Mouse (Mus musculus): ENCODE data around the gene Rbm48.

The Rbm48 gene

GRCm38 (mm10) chr5:3551481-3551880, 44.9 kb downstream of the Rbm48 start:
- no peak for ATAC-seq (ENCODE audit: low TSS enrichment)

- ATAC-seq (ENCODE audit: low TSS enrichment), result no peak
Measured at GRCm38 (mm10) chr5:3546226-3546625, 50.2 kb downstream of the Rbm48 start.

GRCm38 (mm10) chr5:3544480-3544769, 52.0 kb downstream of the Rbm48 start:
- peak; percentile 11; the same call in 1 of the 2 replicates for ATAC-seq (ENCODE audit: low TSS enrichment)

- ATAC-seq (ENCODE audit: low TSS enrichment), result peak; percentile 93
Measured at GRCm38 (mm10) chr5:3543629-3544479, 52.5 kb downstream of the Rbm48 start, which contains the start of gene Fam133b. Gene Fam133b, plus strand, starts transcription at chr5:3543833.

GRCm38 (mm10) chr5:3541871-3542270, 54.5 kb downstream of the Rbm48 start:
- ATAC-seq (ENCODE audit: low TSS enrichment), result no peak

- no peak for ATAC-seq (ENCODE audit: low TSS enrichment)
Measured at GRCm38 (mm10) chr5:3538505-3539472, 57.6 kb downstream of the Rbm48 start.

- ATAC-seq (ENCODE audit: low TSS enrichment), result no peak
Measured at GRCm38 (mm10) chr5:3536592-3537212, 59.7 kb downstream of the Rbm48 start.

Data from frontal cortex, adult (tissue).